Mouse (Mus musculus) forebrain, embryonic 16.5 days (tissue): ENCODE measurements around the gene R3hdm2. TPM values are rescaled to one million over a fixed set of nuclear protein-coding genes. Genes with fewer than 3 reads are reported as not detected.
A peak's percentile ranks its signal among the peaks of the same experiment; 100 is the strongest.

Experiments
- ATAC-seq: fragments of 200-750 bp; cut with Nextera tagmentation; 2 replicates; pipeline ENCODE4 v1.8.0; 2017; ENCODE audit warnings: mild to moderate bottlenecking, moderate library complexity
- H3K27ac ChIP-seq: fragments of 300-500 bp; sonication (generic); 2 replicates; pipeline ENCODE4 v1.5.1; 2014; ENCODE audit warnings: low read length, control low read depth
- H3K27me3 ChIP-seq: fragments of 300-500 bp; sonication (generic); replicated peaks from 2 replicates; pipeline ENCODE4 v1.6.1; 2014; ENCODE audit warnings: low read length; ENCODE audit not compliant: control insufficient read depth, insufficient read depth
- H3K36me3 ChIP-seq: fragments of 300-500 bp; sonication (generic); 2 replicates; pipeline ENCODE4 v1.6.1; 2014; ENCODE audit not compliant: control insufficient read depth, insufficient read depth
- H3K4me1 ChIP-seq: fragments of 300-500 bp; sonication (generic); replicated peaks from 2 replicates; pipeline ENCODE4 v1.6.1; 2014; ENCODE audit warnings: low read length; ENCODE audit not compliant: control insufficient read depth, insufficient read depth
- H3K4me2 ChIP-seq: fragments of 300-500 bp; sonication (generic); 2 replicates; pipeline ENCODE4 v1.6.1; 2014; ENCODE audit warnings: mild to moderate bottlenecking, low read length, control low read depth
- H3K4me3 ChIP-seq: fragments of 300-500 bp; sonication (generic); replicated peaks from 2 replicates; pipeline ENCODE4 v1.5.1; 2014; ENCODE audit warnings: mild to moderate bottlenecking, low read length, control low read depth
- H3K9ac ChIP-seq: fragments of 300-500 bp; sonication (generic); replicated peaks from 2 replicates; pipeline ENCODE4 v1.6.1; 2014; ENCODE audit warnings: low read depth, low read length, control low read depth
- H3K9me3 ChIP-seq: fragments of 300-500 bp; sonication (generic); 2 replicates; pipeline ENCODE4 v1.6.1; 2016; ENCODE audit warnings: low read length; ENCODE audit not compliant: control insufficient read depth
- WGBS: fragments of 180-500 bp; shearing (Covaris S2); extraction: QIAGEN DNeasy Blood & Tissue Kit; methylation state at CpG from one replicate; pipeline ENCODE4 v1.1.7; 2014; 5-methylcytosine and 5-hydroxymethylcytosine counted together
- polyA plus RNA-seq: library from polyadenylated mRNA; unstranded; fragments of >200 nt; fragmentation: Nextera tagmentation; extraction: Ambion mirVana; gene quantifications from 2 replicates; pipeline ENCODE4 v1.2.1, GENCODE M21; 2015

The R3hdm2 gene
- polyA plus RNA-seq, 1 experiment from 2014 or later, result 37.5 TPM

- Histone ChIP-seq H3K4me2 (no peak overlapping the region), H3K27me3 (no peaks in the 10 kb centered on the region), H3K4me1 (no peaks in the 10 kb centered on the region), H3K9ac (no peak overlapping the region), H3K4me3 (no peak overlapping the region), H3K27ac (no peak overlapping the region), H3K36me3 (no peaks in the 10 kb centered on the region), H3K9me3 (no peaks in the 10 kb centered on the region)
- ATAC-seq, result no peak
- WGBS, result 54% methylated on average over 2 of the region's 2 CpGs
These were observed 9.1 kb upstream of the R3hdm2 start for GRCm38 (mm10) chr10:127371023-127371422.

- H3K27ac ChIP-seq, result no peak overlapping the region
- ATAC-seq, result no peak
- 70% methylated on average over 3 of the region's 3 CpGs for WGBS
These were observed 2.4 kb upstream of the R3hdm2 start for GRCm38 (mm10) chr10:127377700-127378099.

GRCm38 (mm10) chr10:127379654-127380053, 473 bp upstream of the R3hdm2 start:
- ATAC-seq, result no peak
- Histone ChIP-seq H3K4me3 (peak overlapping the region; percentile 85), H3K27ac (no peak overlapping the region), H3K9me3 (no peaks in the 10 kb centered on the region), H3K36me3 (no peaks in the 10 kb centered on the region), H3K4me2 (peak overlapping the region; percentile 61), H3K4me1 (peaks cover 13% of the 10 kb centered on the region), H3K27me3 (no peaks in the 10 kb centered on the region), H3K9ac (no peak overlapping the region)
- WGBS, result 85% methylated on average over 8 of the region's 8 CpGs

More at GRCm38 (mm10) chr10:127377700-127378099, 2.4 kb upstream of the R3hdm2 start:
- Histone ChIP-seq H3K4me2 (no peak overlapping the region), H3K4me1 (peaks cover 9% of the 10 kb centered on the region), H3K36me3 (no peaks in the 10 kb centered on the region), H3K9me3 (no peaks in the 10 kb centered on the region), H3K9ac (no peak overlapping the region), H3K4me3 (no peak overlapping the region), H3K27me3 (no peaks in the 10 kb centered on the region)

- Histone ChIP-seq H3K27me3 (no peaks in the 10 kb centered on the region), H3K36me3 (no peaks in the 10 kb centered on the region), H3K4me1 (peaks cover 18% of the 10 kb centered on the region), H3K4me2 (peak overlapping the region; percentile 66), H3K27ac (peak overlapping the region; percentile 91), H3K4me3 (peak overlapping the region; percentile 85), H3K9me3 (no peaks in the 10 kb centered on the region), H3K9ac (peak overlapping the region; percentile 83)
- peak; percentile 60 for ATAC-seq
- WGBS, result under 1% methylated on average over 56 of the region's 79 CpGs
These were observed 928 bp downstream of the R3hdm2 start for GRCm38 (mm10) chr10:127380767-127381742.

GRCm38 (mm10) chr10:127381743-127382134, 1.6 kb downstream of the R3hdm2 start:
- no peak for ATAC-seq
- Histone ChIP-seq H3K4me3 (no peak overlapping the region; the same call in 1 of the 2 replicates), H3K4me1 (peaks cover 18% of the 10 kb centered on the region), H3K9me3 (no peaks in the 10 kb centered on the region), H3K36me3 (no peaks in the 10 kb centered on the region), H3K4me2 (peak overlapping the region; percentile 66), H3K27me3 (no peaks in the 10 kb centered on the region), H3K27ac (no peak overlapping the region), H3K9ac (no peak overlapping the region)
- 54% methylated on average over 2 of the region's 2 CpGs for WGBS

GRCm38 (mm10) chr10:127391774-127392173, 11.6 kb downstream of the R3hdm2 start:
- 86% methylated on average over 6 of the region's 6 CpGs for WGBS
- no peak overlapping the region for H3K4me3 ChIP-seq
- H3K27me3 ChIP-seq, result no peaks in the 10 kb centered on the region
- no peak overlapping the region for H3K4me2 ChIP-seq
- peaks cover 6% of the 10 kb centered on the region for H3K36me3 ChIP-seq
- no peak overlapping the region for H3K9ac ChIP-seq
- no peak for ATAC-seq
- no peaks in the 10 kb centered on the region for H3K9me3 ChIP-seq
- no peak overlapping the region for H3K27ac ChIP-seq
- no peaks in the 10 kb centered on the region for H3K4me1 ChIP-seq

GRCm38 (mm10) chr10:127404701-127405100, 24.6 kb downstream of the R3hdm2 start:
- no peaks in the 10 kb centered on the region for H3K27me3 ChIP-seq
- no peak overlapping the region for H3K4me2 ChIP-seq
- no peaks in the 10 kb centered on the region for H3K9me3 ChIP-seq
- H3K4me3 ChIP-seq, result no peak overlapping the region
- H3K4me1 ChIP-seq, result no peaks in the 10 kb centered on the region
- no peak for ATAC-seq
- H3K27ac ChIP-seq, result no peak overlapping the region
- H3K36me3 ChIP-seq, result peaks cover 20% of the 10 kb centered on the region
- H3K9ac ChIP-seq, result no peak overlapping the region
- 92% methylated on average over 3 of the region's 3 CpGs for WGBS

- H3K27ac ChIP-seq, result no peak overlapping the region
- WGBS, result 73% methylated on average over 4 of the region's 4 CpGs
- no peak for ATAC-seq
- no peak overlapping the region for H3K9ac ChIP-seq
- no peaks in the 10 kb centered on the region for H3K27me3 ChIP-seq
- H3K4me1 ChIP-seq, result no peaks in the 10 kb centered on the region; the same call in none of the 2 replicates
- H3K4me3 ChIP-seq, result no peak overlapping the region
- no peaks in the 10 kb centered on the region for H3K9me3 ChIP-seq
- H3K36me3 ChIP-seq, result no peaks in the 10 kb centered on the region
- no peak overlapping the region for H3K4me2 ChIP-seq
These were observed 27.3 kb downstream of the R3hdm2 start for GRCm38 (mm10) chr10:127407391-127407790.

- Histone ChIP-seq H3K9ac (no peak overlapping the region), H3K4me3 (no peak overlapping the region), H3K27me3 (no peaks in the 10 kb centered on the region), H3K4me1 (no peaks in the 10 kb centered on the region; the same call in none of the 2 replicates), H3K27ac (no peak overlapping the region), H3K36me3 (no peaks in the 10 kb centered on the region), H3K4me2 (no peak overlapping the region), H3K9me3 (no peaks in the 10 kb centered on the region)
- no peak for ATAC-seq
- WGBS, result 54% methylated on average over 5 of the region's 5 CpGs
These were observed 32.0 kb downstream of the R3hdm2 start for GRCm38 (mm10) chr10:127412101-127412500.
